Mouse (Mus musculus) left cerebral cortex, postnatal 10 days (tissue): ENCODE measurements around the gene Atcay. TPM values are rescaled to one million over a fixed set of nuclear protein-coding genes. Genes with fewer than 3 reads are reported as not detected.

Source experiments
- DNase-seq, 2 experiments: peaks; one replicate each; pipeline ENCODE4 v3.0.0; 2021 to 2022; ENCODE audit warnings: low spot score in 2 of 2, mixed read lengths in 1 of 2; ENCODE audit errors: extremely low spot score in 1 of 2
- intact Hi-C: fragments of 180-260 bp; cut with DNase I; formaldehyde crosslinking; loops from one replicate; pipeline ENCODE4 v1.15.1; 2025
- total RNA-seq, 2 experiments: library from RNA; stranded (reverse); gene quantifications; 2 replicates each; pipeline ENCODE4 v1.2.3; 2021

The Atcay gene
- 100 to 1,000 TPM; 209 to 222 TPM for total RNA-seq

DNA sequence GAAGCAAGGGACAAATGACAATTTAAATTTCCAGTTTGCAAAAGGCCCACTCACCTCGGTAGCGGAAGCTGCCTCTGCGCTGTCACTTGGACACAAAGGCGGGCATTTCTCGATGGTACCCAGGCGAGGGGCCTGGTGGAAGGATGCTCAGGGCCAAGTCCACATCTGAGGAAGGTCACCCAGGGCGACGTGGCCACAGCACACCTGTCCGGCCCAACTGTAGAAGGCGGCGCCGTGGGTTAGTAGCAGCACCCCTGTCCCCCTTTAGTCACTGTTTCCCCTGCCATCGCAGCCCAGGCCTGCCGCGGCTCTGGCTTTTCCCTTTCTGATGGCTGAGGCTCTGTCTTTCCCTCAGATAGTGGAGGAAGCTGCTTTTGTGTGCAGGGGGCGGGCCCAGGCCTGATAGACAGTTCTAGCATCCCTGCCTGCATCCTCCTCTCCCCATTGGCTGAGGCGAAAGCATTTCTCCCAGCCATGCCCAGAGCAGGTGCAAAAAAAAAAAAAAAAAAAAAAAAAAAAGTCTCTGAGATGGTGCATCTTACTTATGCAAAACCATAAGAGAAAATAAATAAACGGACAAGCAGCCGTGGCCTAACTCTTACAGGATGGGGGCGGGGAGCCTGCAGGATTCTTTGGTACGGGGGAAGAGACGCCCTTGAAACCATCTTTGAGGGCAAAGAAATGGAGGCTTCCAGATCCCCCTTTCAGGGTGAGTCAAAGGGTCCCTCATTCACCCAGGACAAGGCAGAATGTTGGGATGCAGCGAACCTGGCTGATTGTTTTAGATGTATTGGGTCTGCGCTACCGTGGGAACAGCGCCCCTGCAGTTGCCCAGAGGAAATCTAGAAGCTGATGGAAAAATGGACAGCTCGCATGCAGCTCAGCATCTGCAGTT is at the start of gene Atcay:
Gene Atcay (minus strand): TSS at position 396 of the 895 bp plus-strand sequence.
- intact Hi-C loops = no loop called here
- peak; percentile 82 to 84 for DNase-seq

DNA sequence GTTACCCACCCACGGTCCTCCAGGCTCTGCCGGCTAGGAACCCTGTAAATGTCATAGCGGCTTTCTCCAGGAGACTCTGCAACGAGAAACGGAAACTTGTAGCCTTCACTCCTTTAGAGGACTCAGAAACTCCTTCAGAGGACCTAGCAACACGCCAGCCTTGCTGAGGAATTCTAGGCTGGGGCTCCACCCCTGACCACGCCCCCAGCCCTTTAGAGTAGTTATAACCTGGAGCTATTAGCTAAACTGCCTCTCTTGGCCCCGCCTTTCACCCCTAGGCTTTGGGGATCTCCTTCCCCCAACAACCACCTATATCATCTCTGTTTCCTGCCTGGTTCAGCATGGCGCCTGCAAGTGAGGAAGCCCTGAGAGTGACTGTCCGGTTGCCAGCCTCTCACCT is 48.9 kb upstream of the Atcay start:
- no peak for DNase-seq
- intact Hi-C loops = no loop called here

DNA sequence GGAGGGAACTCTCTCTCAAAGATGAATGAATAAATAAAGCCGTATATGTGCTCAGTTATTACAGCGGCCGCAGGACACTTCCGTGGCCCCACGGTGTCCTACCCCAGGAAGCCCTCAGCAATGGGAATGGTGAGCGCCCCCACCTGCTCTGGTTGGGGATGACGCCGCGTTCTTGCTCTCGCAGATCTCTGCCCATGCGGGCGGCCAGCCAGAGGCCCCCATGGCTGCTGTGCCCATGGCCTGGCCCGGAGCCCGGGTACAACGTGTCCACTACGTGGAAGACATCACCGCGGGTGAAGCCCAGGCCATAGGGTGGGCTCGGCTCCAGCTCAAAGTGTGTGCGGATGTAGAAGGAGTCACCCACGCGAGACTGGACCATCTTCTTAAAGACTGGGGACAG is 47.0 kb upstream of the Atcay start:
- DNase-seq = no peak
- intact Hi-C loops = no loop called here

DNA sequence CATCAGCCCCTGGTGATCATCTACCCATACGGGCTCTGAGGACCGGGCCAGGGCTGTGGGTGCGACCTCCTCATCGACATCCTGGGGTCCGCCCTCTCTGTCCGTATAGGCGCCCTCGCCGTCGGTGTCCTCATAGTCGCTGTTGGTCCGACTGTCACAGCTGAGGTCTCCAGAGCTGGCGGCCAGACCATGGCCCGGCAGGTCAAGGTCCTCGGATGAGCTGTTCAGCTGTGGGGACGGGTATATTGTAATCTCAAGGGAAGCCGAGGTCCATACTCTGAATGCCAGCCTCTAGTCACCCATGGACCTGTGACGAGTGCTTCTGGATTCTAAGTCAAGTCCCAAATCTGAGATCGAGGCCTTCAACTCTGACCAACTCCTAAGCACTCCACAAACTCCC is 43.2 kb upstream of the Atcay start:
- no peak for DNase-seq
- intact Hi-C loops = no loop called here

DNA sequence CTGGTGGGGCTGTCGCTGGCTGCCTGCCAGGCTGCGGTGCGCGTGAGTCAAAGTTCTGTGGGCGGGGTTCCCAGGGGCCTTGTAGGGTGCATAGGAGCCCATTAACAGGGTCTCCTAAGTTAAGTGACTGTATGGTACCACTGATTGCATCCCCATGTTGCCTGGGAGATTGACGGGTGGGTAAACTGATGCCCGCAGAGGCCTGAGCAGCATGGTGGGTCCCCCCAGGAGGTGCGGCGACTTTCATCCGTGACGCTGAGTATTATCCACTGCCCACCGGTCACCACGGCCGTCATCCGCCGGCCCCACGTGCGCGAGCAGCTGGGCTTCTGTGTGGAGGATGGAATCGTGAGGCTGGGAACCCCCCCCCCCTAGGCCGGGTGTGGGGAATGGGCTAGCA is 41.7 kb upstream of the Atcay start:
- intact Hi-C loops = no loop called here

DNA sequence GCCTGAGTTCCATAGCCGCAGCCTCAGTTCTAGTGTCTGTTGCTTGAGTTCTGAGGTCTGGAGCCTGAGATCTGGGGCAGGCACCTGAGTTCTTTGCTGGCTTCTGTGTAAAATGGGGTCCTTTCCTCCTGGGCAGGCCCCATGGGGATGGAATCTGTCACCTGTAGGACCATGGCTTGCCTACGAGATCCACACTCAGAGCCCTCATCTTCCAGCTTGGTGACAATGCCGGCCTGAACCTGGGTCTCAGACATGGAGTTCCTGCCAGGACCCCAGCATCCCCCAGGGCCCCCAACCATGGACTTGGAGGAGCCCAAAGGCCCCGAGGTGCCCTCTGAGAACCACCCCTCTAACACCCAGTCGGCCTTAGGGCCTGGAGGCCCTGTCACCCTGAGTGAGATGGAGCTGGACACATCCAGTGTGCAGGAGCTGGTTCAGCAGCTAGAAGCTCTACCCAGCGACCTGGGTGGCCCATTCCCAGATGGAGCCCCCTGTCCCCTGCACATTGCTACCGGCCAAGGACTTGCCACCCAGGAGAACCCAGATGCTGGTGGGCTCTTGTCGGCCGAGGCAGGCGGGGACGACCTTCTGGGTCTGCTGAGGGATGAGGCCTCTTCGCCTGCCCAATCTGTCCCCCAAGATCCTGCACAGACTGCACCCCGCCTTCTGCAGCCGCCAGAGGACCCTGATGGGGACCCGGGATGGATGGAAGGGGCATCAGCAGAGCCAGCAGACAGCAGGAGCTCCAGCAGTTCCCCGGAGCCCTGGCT is 38.2 kb upstream of the Atcay start:
- intact Hi-C loops = no loop called here
- no peak for DNase-seq

More for the DNA sequence above, 41.7 kb upstream of the Atcay start:
- no peak for DNase-seq

DNA sequence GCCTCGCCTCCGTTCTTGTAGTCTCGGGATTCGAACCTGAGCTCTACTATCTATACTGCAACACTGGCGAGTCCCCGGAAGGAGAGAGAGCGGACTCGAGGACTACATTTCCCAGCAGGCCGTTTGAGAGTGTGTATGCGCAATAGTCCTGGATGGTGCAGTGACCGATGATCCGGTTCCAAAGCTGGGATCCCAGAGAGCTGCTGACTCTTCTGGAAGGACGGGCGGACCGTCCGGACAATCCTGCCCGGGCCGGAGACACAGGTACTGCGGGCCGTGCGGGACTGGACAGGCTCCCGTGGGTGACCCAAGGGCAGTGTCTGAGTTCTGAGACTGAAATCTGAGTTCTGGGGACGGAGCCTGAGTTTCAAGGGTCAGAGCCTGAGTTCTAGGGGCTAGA is 37.4 kb upstream of the Atcay start:
- peak; percentile 86 for DNase-seq
- intact Hi-C loops = no loop called here

DNA sequence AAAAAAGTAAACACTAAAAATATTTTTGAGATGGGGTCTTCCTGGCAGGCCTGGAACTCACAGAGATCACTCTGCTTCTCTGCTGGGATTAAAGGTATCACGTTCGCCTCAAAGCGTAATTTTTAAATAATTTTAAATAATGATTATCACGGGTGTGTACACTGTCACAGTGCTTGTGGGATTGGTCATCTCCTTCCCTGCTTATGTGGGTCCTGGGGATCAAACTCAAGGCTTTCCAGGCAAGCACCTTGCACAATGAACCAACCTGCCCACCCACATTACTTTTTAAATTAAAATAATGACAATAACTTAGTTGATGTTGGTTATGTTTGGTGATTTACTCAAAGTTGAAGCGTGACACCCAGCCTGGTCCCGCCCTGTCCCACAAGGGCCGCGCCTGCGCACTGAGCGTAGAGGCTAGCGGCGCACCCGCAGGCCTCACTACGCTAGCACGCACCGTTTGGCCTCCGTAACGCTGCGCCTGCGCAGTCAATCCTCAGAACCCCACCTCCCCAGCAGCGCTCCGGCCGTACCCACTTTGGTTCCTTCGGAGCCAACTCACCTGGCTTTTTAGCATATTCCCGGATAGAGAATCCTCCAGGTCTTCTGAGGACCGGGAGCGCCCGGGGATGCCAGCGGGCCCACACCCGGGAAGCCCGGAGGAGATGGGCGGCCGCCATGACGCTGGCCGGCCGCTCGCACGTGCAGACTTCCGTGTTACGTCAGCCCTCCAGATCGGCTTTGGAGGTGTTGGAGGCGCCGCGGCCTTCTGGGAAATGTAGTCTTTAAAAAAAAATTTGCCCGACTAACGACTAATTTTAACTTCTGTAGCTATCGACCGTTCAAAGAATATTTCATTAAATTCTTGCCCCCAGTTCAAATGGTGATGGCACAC is 35.8 kb upstream of the Atcay start, which contains the start of the genes Mrpl54 and Apba3:
Gene Mrpl54 (minus strand): TSS at position 724 of the 895 bp plus-strand sequence.
Gene Apba3 (plus strand): TSS at position 750 of the 895 bp plus-strand sequence.
- peak; percentile 93 to 97 for DNase-seq
- intact Hi-C loops = no loop called here

DNA sequence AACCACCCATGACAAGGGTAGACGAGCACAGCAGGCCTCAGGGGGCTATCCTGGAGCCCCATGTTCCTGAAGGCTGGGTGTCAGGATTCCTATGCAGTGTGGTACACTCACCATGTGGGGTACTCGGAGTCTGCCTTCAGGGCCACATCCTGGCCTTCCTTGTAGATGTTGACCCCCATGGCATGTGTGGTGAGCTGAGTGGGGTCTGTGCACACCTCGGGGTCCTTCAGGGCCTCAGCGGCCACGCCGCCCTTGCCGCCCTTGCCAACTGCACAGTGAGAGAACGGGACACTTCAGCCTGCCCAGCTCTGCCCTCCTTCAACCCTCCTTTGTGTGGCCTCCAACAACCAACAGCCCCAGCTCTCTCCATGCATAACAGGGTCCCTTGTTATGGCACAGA is 34.9 kb upstream of the Atcay start:
- no peak for DNase-seq
- intact Hi-C loops = no loop called here

DNA sequence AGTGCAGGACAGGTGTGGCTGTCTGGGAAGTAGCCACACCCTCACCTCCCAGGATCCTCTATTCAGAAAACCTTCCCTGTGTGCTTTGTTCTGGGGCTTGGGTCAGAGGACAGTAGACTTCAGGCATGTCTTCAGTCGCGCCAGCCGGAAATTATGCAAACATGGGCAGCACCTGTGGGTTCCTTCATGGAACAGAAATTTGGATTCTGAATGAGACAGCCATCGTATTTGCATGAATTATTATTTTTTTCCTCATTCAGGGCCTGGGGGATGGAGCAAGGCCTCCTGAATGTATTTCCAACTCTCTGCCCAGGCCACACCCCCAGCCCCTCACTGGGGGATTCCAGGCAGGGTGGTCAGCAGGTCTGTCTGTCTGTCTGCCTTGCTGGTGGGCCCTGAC is 30.4 kb upstream of the Atcay start:
- intact Hi-C loops = no loop called here
- DNase-seq = no peak

DNA sequence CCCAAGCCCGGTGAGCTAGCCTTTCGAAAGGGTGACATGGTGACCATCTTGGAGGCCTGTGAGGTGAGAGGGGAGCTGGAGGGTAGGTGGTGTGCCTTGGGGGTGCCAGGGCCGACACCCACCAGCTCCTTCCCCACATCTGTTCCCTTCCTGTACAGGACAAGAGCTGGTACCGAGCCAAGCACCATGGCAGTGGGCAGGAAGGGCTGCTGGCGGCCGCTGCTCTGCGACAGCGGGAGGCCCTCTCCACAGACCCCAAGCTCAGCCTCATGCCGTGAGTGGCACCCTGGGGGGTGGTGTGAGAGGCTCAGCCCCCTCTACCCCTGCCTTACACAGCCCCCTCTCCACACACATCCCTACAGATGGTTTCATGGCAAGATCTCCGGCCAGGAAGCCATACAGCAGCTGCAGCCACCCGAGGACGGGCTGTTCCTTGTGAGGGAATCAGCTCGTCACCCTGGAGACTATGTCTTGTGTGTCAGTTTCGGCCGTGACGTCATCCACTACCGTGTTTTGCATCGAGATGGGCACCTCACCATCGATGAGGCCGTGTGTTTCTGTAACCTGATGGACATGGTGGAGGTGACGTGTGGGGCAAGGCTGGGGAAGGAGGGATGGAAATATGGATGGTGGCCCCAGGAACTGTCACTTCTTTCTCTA is 28.7 kb upstream of the Atcay start:
- intact Hi-C loops = no loop called here
- DNase-seq = peak in 1 of 2 experiments; percentile 67

DNA sequence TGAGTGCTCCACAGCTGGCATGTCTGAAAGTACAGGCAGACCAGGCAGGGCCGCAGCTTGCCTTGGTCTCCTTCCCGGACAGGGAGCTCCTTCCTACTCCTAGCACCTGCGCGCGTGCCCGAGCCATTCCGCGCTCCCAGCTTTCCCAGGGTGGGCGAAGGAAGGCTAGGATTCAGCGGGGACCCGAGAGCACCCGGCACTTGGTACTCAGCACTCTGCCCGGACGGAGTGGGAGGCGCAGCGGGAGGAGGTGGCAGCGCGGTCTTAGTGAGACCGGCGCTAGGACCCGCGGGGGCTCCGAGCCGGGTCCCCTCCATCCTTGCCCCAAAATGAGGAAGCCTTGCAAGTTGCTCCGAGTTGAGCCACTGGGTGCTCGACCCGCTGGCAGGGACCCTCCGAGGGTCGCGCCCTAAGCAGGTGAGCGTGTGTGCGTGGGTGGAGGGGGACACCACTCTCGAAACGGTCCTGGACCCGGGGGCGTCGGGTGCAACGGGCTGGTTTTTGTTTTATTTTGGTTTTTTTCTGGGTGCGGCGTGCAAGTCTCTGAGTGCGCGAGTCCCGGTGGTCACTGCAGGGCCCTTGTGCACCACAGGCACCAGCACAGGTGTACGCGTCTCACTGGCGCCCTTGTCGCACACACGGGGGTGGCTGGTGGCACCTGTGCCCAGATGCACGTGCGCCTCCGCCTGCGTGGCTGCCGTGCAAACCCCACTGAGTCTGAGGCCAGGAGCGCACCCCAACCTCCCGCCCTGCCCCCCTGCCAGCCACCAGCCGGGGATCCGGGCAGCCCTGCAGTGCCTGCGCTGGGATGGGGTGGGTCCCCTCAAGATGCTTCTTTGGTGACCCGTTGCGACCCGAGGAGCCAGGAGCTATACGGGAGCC is 26.8 kb upstream of the Atcay start:
- intact Hi-C loops = no loop called here
- peak in 1 of 2 experiments; percentile 66 for DNase-seq

DNA sequence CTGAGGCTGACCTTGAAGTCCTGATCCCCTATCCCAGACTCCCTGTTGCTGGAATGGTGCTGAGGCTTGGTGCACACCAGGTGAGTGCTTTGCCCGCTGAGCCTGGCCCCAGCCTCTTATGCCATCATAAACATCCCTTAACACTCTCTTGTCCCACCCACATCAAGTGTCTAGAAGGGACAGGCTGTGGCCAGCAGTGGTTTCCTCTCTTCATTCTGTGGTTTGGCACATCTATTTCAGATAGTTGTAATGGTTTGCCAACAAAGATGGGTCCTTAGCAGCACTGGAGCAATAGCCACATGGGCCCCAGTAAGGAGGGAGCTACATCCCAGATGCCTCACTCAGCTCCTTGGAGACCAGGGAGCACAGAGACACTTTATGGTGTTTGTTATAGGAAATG is 24.3 kb upstream of the Atcay start:
- intact Hi-C loops = no loop called here

DNA sequence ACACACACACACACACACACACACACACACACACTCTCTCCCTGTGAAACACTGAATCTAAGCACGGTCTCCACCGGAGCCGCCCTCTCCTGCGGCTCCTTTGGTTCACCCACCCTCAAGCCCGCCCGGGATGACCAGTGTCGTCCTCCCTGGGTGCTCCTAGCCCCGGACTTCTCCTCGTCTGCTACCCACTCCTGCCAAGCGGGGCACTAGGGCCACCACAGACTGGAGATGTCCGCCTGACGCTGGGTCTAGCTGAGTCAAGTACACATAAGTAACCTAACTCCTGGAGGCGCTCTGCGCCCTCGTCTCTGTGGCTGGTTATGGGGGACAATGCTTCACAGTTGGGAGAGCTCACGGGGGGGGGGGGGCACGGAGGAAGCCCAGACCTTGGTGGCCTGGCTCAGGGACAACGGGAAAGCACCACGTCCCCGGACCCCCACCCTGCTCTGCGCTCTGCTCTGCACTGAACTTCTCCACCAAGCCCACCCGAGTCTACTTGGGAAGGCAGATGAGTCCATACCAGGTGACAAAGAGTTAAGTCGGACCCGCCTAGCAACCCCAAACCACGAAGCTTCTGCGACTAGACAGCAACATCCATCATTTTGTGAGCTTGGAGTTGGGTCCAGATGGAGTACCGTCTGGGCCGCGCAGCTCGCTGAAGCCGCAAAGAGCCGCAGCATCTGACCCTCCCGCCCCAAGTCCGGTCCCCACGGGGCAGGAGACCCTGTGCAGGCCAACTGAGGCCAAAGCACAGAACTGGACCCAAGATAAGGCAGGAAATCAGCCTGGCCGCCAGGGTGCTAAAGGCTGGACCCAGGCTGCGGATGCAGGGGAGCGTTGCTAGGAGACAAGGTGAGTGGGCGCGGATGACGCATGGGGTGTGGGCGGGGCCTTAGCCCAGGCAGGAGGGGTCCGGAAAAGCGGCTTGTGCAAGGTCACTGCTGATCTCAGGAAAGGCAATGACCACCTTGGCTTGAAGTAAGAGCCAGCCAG is 22.1 kb upstream of the Atcay start, which contains the start of gene Matk:
Gene Matk (plus strand): TSS at position 512 of the 996 bp plus-strand sequence.
- intact Hi-C loops = no loop called here
- DNase-seq = peak; percentile 84 to 88

More for the DNA sequence above, 24.3 kb upstream of the Atcay start:
- DNase-seq = no peak

DNA sequence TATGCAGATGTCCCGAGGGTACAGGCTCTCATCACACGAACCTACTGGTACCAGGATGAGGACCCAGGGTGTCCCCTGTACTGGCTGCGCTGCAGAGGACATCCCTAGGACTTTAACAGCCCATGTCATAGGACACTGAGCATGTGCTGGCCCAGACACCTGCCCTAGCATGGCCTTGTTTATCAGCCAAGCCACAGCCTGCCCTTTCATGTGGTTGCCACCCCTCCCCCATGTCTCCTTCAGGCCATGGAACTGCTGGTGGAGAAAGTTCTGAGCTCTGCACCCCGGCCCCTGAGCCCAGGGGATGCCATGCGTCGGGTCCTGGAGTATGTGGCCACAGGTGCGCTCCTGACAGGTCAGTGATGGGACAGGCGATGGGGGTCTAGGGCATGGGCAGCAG is 18.8 kb upstream of the Atcay start:
- intact Hi-C loops = no loop called here
- DNase-seq = peak in 1 of 2 experiments; percentile 23

DNA sequence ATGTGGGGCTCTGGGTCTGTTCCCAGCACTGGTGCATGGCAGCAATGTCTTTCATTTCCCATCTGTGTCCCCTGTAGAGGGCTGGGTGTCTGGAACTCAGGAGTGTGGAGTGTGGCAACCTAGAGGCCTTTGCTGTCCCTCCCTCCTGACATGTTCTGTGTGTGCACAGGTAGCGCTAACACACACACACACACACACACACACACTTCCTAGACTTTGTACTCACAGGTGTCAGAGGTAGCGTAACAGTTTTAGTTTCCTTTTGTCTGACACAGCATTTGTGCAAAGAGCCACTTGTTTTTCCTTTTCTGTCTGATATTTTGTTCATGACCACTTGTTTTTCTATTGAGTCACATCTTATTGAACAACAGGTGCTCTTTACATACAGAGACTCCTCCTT is 17.2 kb upstream of the Atcay start:
- DNase-seq = no peak
- intact Hi-C loops = no loop called here
